Mouse (Mus musculus): Measurements from ENCODE around the gene Zfp94.
A peak's percentile ranks its signal among the peaks of the same experiment; 100 is the strongest.
"Not testable (repeated sequence)": the region's sequence is repeated elsewhere in the genome, so short reads cannot be mapped to it uniquely, and the experiment has no call there.

Gene Zfp94

GRCm38 (mm10) chr7:24315726-24316566, 520 bp downstream of the Zfp94 start:
- no peak for DNase-seq

- DNase-seq = peak; percentile 54
Measured at GRCm38 (mm10) chr7:24300771-24301282, 15.6 kb downstream of the Zfp94 start, which contains the start of gene Zfp61. Zfp61 (minus strand) TSS chr7:24301232.

- DNase-seq = peak; percentile 23
Measured at GRCm38 (mm10) chr7:24299823-24300481, 16.5 kb downstream of the Zfp94 start.

GRCm38 (mm10) chr7:24298973-24299708, 17.3 kb downstream of the Zfp94 start:
- DNase-seq = peak; percentile 84

GRCm38 (mm10) chr7:24298635-24298972, 17.9 kb downstream of the Zfp94 start:
- peak; percentile 62 for DNase-seq

- no peak for DNase-seq
Measured at GRCm38 (mm10) chr7:24297361-24298095, 18.9 kb downstream of the Zfp94 start.

- DNase-seq = no peak
Measured at GRCm38 (mm10) chr7:24296386-24296785, 20.1 kb downstream of the Zfp94 start.

- no peak for DNase-seq
Measured at GRCm38 (mm10) chr7:24295376-24295775, 21.1 kb downstream of the Zfp94 start.

- DNase-seq = no peak
Measured at GRCm38 (mm10) chr7:24294763-24295162, 21.7 kb downstream of the Zfp94 start.

- no peak for DNase-seq
Measured at GRCm38 (mm10) chr7:24293061-24293851, 23.2 kb downstream of the Zfp94 start.

- DNase-seq = no peak
Measured at GRCm38 (mm10) chr7:24291387-24292090, 24.9 kb downstream of the Zfp94 start.

- DNase-seq = no peak
Measured at GRCm38 (mm10) chr7:24290106-24290693, 26.3 kb downstream of the Zfp94 start.

GRCm38 (mm10) chr7:24288512-24288911, 28.0 kb downstream of the Zfp94 start:
- DNase-seq = no peak

GRCm38 (mm10) chr7:24287670-24288069, 28.8 kb downstream of the Zfp94 start:
- peak; percentile 38 for DNase-seq

- DNase-seq = no peak
Measured at GRCm38 (mm10) chr7:24286916-24287315, 29.6 kb downstream of the Zfp94 start.

GRCm38 (mm10) chr7:24286090-24286489, 30.4 kb downstream of the Zfp94 start:
- DNase-seq = no peak

GRCm38 (mm10) chr7:24280858-24281145, 35.7 kb downstream of the Zfp94 start:
- no peak for DNase-seq

GRCm38 (mm10) chr7:24280031-24280857, 36.2 kb downstream of the Zfp94 start:
- DNase-seq = no peak

GRCm38 (mm10) chr7:24278771-24279170, 37.7 kb downstream of the Zfp94 start:
- DNase-seq = not testable (repeated sequence)

- DNase-seq = no peak
Measured at GRCm38 (mm10) chr7:24274456-24274855, 42.0 kb downstream of the Zfp94 start.

Data from thymus, postnatal 14 days (tissue).